Mouse (Mus musculus) right cerebral cortex, adult 18-20 months (tissue): ENCODE results near the gene Ptbp2.

Source experiments
- DNase-seq: peaks from one replicate; pipeline ENCODE4 v3.0.0; 2022; ENCODE audit warnings: mixed read lengths

Ptbp2 gene

DNA sequence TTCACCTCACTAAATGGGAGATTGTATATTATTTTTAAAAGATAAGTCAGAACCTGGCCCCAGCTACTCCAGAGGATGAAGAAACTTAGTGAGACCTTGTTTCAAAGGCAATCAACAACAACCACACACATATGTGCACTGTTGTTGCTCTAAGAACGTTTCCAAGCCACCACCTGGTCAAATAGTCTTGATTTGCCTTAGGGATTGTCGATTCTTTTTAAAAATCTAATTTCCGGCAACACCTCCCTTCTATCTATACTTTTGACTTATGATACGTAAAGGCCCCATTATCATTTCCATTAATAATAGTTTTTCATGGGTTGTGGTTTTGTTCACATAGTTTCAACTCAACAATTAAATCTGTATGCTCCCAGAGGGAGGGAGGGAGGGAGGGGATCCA lies at the start of gene Ptbp2:
TSS of gene Ptbp2 (minus strand) at position 101 of the 400 bp plus-strand sequence.
- no peak for DNase-seq

- DNase-seq: no peak
Measured at GRCm38 (mm10) chr3:119814678-119815077, 30.4 kb upstream of the Ptbp2 start.

GRCm38 (mm10) chr3:119806123-119806522 lies 21.9 kb upstream of the Ptbp2 start:
- DNase-seq: no peak

DNA sequence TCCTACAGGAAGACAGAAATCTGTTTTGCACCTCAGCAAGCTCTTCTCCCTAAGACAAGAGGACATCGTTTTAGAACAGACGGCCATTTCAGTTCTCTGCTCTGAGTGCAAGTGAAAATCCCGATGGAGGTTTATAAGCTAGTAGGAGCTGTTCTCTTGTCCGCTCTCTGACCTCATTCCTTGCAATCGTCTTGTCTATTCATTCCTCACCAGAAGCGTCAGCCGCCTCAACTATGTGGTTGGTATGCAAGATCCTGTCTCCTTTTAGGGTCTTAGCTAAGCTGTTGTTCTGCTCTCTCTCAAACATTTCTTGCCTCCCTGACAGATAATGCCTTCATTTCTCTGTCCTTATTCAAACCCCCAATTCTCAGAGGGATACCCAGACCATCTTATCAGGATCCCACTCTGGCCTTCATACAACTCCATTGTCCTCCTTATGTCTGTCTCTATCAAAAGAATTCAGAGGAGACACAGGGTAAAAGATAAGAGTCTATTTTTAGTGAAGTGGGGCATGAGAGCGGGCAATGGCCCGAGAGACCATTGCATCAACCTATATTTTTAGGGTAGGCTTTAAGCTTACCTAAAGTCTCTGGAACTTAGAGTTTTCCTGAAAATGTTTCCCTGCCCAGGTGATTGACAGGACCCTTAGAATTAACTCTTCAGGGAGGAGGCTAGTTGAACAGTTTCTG lies 10.6 kb upstream of the Ptbp2 start:
- DNase-seq: no peak

DNA sequence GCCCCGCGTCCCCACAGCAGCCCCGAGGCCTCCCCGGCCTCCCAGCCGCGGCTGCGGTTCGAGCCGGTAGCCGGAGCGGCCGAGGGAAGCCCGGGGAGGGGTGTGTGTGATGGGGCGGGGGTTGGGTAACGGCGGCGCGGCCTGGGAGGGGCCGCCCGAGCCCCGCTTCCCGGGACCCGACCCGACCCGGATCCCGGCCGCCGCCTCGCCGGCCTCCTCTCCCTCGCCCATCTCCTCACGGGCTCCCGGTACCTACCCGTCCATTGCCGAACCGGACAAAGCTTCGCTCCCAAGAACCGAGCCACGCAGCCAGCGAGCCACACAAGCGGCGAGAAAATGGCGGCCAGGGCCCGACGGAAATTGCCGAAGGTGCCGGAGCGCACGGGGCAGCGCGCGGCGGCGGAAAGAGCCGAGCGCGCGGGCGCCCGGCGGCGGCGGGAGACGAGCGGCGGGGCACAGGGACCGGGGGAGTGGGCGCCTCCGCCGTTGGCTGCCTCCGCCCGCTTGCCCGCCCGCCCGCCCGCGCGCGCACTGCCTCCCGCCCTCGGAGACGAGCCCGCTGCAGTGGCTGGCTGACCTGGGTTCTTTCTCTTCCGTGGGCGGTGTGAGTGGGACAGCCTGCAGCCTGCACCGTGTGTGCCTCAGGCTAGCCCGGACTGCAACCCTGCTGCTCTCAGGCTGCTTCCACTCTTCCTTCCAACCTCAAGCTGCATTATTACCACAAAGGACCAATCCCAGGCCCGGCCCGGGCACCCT lies 1.1 kb downstream of the Ptbp2 start:
- DNase-seq: peak; percentile 88

DNA sequence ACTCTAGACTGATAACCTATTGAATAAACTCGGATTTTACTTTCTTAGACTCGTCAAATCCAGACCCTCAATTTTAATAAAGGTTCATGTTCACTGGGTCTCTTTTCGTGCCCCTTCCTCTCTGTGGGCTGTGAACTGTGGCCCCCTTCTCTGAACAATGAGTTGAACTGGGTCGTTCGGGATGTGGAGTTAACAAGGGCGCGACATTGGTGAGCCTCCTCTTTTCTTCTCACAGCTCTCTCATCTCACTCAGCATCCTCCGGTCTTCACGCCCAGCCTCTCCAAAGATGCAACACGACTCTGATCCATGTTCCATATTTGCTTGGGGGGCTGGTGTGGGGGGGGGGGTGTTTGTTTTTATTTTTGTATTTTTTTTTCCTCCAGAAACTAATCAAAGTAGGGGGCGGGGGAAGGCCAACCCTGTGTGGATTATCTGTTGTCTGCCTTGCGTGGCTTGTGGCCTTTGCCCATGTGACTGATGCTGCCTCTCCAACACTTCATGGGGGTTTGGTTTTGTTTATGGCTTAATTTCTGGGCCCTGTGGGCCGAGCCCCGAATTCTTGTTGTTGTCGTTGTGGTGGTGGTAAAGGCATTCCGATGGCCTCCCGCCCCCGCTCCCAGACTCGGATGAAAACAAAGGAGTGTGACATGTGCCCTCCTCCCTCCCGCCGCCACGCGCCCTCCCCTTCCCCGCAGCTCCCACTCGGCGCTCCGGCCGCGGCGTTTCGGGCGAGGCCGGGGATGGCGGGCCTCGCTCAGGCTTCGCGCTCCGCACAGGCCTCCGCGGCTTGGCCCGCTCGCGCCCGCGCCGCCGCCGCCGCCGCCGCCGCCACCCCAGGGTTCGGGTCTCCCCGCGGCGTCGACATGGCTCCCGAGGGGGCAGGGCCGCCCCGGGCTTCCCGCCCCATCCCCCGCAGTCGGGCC lies 2.0 kb downstream of the Ptbp2 start:
- peak; percentile 57 for DNase-seq

DNA sequence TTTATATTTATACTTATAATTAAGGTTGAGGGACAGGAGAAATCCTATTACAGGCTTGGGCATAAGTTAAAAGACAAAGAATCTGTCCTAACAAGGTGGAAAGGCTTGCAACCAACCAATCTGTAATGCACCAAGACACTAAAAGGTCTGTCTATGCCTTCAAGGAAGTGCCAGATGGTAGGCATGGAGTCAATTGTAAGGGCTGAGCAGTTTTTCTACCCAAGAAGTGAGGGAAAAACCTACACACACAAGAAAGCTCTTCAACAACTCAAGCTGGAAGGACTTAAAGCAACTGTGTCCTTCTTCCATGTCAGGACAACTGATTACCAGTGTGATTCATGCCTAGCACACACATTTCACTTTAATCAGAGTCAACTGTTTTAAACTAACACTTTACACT lies 3.4 kb downstream of the Ptbp2 start:
- DNase-seq: no peak

DNA sequence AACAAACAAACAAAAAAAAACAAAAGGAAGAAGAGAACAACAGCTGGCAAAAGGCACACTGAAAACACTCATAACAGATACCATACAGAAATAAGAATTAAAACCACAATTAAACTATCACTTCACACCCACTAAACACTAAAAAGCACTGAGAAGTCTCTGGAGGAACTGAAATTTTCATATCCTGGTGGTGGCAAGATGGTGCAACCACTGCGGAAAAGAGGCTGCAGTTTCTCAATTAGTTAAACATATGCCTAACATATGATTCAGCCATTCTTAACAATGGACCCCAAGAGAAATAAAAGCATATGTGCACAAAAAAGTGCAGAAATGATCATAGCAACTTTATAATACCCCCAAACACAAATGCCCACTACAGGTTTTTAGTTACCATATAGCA lies 5.0 kb downstream of the Ptbp2 start:
- DNase-seq: no peak

DNA sequence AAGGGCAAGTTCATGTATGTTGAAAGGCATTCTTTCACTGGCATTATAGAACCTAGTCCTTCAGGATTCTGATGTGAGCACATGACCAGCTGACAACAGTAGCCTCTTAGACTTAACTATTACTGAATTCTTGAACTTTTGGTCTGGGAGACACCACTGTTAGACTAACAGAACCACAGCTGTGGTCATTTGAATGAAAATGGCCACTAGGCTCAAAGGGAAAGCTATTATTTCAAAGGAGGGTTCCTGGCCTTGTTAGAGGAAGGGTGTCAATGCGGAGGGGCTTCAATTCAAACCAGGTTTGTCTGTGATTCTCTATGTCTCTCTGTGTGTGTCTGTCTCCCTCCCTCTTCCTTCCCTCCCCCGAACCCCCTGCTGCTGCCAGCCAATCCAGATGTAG lies 5.8 kb downstream of the Ptbp2 start:
- no peak for DNase-seq

GRCm38 (mm10) chr3:119776129-119776528 lies 8.1 kb downstream of the Ptbp2 start:
- DNase-seq: no peak

DNA sequence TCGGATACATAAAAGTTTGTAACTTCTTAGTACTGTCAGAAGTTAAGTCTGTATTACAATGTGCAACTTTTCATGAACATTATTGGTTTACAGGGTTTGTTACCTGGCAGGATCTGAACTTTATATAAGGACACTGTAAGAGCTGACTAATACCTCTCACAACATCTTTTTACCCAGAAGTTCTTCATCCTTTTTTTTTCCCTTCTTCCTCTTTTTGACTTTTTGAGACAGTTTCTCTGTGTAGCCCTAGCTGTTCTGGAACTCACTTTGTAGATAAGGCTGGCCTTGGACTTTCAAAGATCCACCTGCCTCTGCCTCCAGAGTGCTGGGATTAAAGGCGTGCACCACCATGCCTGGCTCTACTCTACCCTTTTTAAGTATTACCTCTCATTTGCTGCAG lies 11.5 kb downstream of the Ptbp2 start:
- no peak for DNase-seq

- DNase-seq: no peak
Measured at GRCm38 (mm10) chr3:119763772-119764171, 20.5 kb downstream of the Ptbp2 start.

GRCm38 (mm10) chr3:119761732-119762131 lies 22.5 kb downstream of the Ptbp2 start:
- no peak for DNase-seq

DNA sequence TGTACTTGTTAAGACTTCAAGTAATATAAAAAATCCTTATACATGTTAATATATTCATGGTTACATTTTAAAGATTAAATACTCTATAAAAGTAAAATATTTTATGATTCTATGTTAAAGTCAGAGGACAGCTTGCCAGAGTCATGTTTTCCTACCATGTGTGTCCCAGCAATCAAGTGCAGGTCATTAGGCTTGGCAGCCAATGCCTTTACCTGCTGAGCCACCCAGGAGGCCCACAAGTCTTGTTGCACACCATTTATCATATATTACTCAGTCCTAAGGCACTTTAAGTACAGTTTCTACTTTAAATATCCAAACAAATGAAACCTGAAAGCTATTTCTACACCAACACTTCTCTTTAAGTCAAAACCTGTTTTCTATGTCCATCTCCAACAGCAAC lies 30.5 kb downstream of the Ptbp2 start:
- no peak for DNase-seq

DNA sequence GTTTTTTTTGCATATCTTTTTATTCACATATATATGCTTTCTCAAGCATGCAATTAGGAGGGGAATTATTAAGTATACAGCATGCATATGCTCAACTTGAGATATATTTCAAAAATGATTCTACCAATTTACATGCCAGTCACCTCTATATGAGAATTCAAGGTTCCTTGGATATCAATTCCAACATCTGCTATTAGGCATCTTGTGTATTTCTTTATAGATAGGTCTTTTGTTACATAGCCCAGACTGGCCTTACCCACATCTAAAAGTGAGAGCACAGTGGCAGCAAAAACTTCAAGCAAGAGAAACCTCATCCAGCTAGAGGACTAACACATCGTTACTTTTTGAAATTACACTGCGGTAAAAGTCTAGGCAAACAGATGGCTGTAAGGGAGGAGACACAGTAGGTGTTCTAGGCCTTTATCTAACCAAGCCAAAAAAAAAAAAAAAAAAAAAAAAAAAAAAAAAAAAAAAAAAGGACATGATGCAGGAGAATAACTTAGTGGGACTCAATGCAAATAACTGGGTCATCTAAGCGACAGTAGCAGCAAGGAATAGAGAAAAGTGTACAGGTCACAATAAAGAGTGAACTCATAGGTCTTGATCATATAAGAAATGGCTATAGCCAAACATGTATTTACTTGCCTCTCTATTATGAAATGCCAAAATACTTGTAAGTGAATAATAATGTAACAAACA lies 34.6 kb downstream of the Ptbp2 start:
- DNase-seq: no peak

GRCm38 (mm10) chr3:119749140-119749539 lies 35.1 kb downstream of the Ptbp2 start:
- no peak for DNase-seq

DNA sequence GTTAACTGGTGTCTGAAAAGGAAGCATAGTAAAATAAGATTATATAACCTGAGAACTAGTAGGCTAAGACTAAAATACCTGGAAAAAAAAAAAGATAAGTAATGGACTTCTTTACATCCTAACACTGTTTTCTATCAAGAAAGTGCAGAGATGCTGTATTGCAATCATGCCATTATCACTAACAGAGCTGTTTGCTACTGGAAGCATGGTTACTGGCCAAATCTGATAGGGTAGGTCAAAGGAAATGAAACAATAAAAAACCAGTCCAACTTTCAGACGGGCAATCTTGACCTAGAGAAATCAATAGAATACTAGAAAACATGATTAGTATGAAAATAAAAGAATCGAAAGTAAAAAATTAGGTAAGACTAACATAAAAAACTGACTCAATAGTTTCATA lies 37.6 kb downstream of the Ptbp2 start:
- DNase-seq: no peak

DNA sequence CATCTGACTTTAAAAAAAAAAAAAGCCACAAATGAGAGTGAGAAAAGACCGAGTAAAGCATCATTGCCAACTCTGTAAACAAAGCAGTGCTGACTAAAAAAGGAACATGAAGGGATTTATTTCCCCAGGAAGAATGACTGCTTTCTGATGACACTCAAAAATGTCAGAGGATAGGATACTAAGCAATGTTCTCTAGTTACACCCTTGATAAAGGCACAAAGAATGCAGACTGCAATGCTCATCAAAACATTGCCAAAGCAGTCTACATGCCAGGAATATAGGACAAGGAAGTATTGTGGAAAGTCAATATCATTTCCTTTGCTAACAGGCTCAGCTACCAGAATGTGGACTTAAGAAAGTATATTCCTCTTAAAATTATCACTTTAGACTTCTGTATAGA lies 38.5 kb downstream of the Ptbp2 start:
- DNase-seq: no peak

- DNase-seq: no peak
Measured at GRCm38 (mm10) chr3:119729863-119730262, 54.4 kb downstream of the Ptbp2 start.

DNA sequence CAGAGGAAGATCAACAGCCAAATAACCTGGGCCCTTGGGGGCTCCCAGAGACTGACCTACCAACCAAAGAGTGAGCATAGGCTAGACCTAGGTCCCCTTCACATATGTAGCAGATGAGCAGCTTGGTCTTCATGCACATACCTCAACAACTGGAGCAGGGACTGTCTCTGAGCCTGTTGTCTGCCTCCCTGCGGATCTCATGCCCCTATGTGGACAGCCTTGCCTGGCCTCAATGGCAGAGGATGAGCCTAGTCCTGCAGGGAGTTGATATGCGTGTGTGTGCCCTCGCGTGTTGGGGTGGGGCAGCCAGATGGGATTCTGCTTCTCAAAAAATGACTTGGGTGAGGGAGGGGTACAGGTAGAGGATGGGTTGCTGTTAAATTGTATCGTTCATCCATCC lies 72.2 kb downstream of the Ptbp2 start:
- DNase-seq: no peak

DNA sequence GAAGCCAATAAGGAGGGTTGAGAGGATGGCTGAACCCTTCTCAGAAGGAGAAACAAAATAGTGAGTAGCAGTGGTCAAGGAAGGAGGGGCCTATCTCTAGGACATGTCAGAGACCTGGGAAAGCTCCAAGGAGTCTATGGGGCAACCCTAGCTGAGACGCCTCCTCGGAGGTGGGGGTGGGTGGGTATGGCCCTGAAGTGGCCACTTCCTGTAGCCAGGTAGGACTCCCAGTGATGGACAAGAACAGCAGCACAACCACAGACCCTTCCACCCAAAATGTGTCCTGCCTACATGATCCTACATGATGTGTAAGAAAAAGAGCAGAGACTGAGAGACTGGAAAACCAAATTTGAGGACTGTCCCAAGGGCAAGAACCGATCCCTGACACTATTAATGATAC lies 72.8 kb downstream of the Ptbp2 start:
- DNase-seq: no peak

GRCm38 (mm10) chr3:119701467-119701866 lies 82.8 kb downstream of the Ptbp2 start:
- no peak for DNase-seq

- no peak for DNase-seq
Measured at GRCm38 (mm10) chr3:119684741-119685140, 99.5 kb downstream of the Ptbp2 start.
